Mouse (Mus musculus) forebrain, embryonic 11.5 days (tissue): ENCODE measurements around the gene Tns2. TPM values are rescaled to one million over a fixed set of nuclear protein-coding genes. Genes with fewer than 3 reads are reported as not detected.

Experiments used
- ATAC-seq: fragments of 200-750 bp; cut with Nextera tagmentation; replicated peaks from 2 replicates; pipeline ENCODE4 v1.8.0; 2017; ENCODE audit warnings: moderate TSS enrichment; ENCODE audit not compliant: low FRiP score
- DNase-seq: peaks from one replicate; pipeline ENCODE4 v3.0.0-alpha.2; 2017; ENCODE audit warnings: low spot score
- H3K27ac ChIP-seq: fragments of 300-500 bp; sonication (generic); 2 replicates; pipeline ENCODE4 v1.5.1; 2014; ENCODE audit warnings: low read depth, low read length
- H3K27me3 ChIP-seq: fragments of 300-500 bp; sonication (generic); 2 replicates; pipeline ENCODE4 v1.6.1; 2014; ENCODE audit warnings: mild to moderate bottlenecking, low read length, mixed read lengths; ENCODE audit not compliant: control insufficient read depth, insufficient read depth
- H3K36me3 ChIP-seq: fragments of 300-500 bp; sonication (generic); 2 replicates; pipeline ENCODE4 v1.6.1; 2014; ENCODE audit warnings: mild to moderate bottlenecking, low read length, moderate library complexity, mixed read lengths; ENCODE audit not compliant: control insufficient read depth, insufficient read depth
- H3K4me1 ChIP-seq: fragments of 300-500 bp; sonication (generic); replicated peaks from 2 replicates; pipeline ENCODE4 v1.6.1; 2014; ENCODE audit warnings: low read length, mixed read lengths; ENCODE audit not compliant: control insufficient read depth, insufficient read depth
- H3K4me2 ChIP-seq: fragments of 300-500 bp; sonication (generic); 2 replicates; pipeline ENCODE4 v1.6.1; 2014; ENCODE audit warnings: low read depth, mild to moderate bottlenecking, low read length, moderate library complexity, mixed read lengths; ENCODE audit not compliant: severe bottlenecking
- H3K4me3 ChIP-seq: fragments of 300-500 bp; sonication (generic); 2 replicates; pipeline ENCODE4 v1.5.1; 2014; ENCODE audit warnings: low read depth, low read length
- H3K9ac ChIP-seq: fragments of 300-500 bp; sonication (generic); 2 replicates; pipeline ENCODE4 v1.6.1; 2014; ENCODE audit warnings: low read length
- H3K9me3 ChIP-seq: fragments of 300-500 bp; sonication (generic); 2 replicates; pipeline ENCODE4 v1.6.1; 2016; ENCODE audit warnings: low read length, mixed read lengths; ENCODE audit not compliant: control insufficient read depth
- WGBS: fragments of 180-500 bp; shearing (Covaris S2); extraction: QIAGEN DNeasy Blood & Tissue Kit; methylation state at CpG from one replicate; pipeline ENCODE4 v1.1.7; 2014; 5-methylcytosine and 5-hydroxymethylcytosine counted together
- polyA plus RNA-seq: library from polyadenylated mRNA; unstranded; fragments of >200 nt; fragmentation: Nextera tagmentation; extraction: Ambion mirVana; gene quantifications from 2 replicates; pipeline ENCODE4 v1.2.1, GENCODE M21; 2014

Tns2 gene
- polyA plus RNA-seq, 1 experiment from 2014 or later = 10.5 TPM

DNA sequence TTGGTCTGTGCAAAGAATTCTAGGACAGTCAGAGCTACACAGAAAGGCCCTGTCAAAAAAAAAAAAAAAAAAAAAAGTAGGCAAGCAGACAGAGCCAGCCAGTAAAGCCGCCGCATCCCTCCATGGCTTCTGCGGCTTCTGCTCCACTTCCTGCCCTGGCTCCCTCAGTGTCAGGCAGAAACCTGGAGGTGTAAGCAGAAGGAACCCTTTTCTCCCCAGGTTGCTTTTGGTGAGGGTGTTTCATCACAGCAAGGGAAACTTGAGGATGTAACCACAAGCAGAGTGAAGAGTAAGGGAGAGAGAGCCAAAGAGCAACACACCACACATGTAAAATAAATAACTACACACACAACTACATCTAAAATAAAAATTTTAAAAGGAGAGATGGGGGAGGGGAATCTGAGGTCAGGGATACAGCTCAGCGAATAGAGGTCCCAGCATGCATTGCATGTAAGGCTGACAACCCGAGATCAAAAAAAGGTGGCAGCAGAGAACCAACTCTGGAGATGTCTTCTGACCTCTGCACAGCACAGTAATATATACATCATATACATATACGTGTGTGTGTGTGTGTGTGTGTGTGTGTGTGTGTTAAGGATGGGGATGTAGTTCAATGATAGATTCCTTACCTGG, 65.4 kb downstream of the Tns2 start:
- no peak for DNase-seq
- H3K27ac ChIP-seq = no peak overlapping the region
- no peaks in the 10 kb centered on the region for H3K27me3 ChIP-seq
- H3K4me1 ChIP-seq = no peaks in the 10 kb centered on the region
- no peak for ATAC-seq
- no peak overlapping the region for H3K4me3 ChIP-seq
- no peaks in the 10 kb centered on the region for H3K9me3 ChIP-seq
- H3K36me3 ChIP-seq = no peaks in the 10 kb centered on the region
- WGBS = 59% methylated on average over 6 of the region's 6 CpGs
- no peak overlapping the region for H3K4me2 ChIP-seq
- no peak overlapping the region for H3K9ac ChIP-seq

Other genes starting within 250 kb of the Tns2 start
- 2.6 TPM in 2 replicates for gene Krt1, start 249.6 kb upstream of the Tns2 start, polyA plus RNA-seq
- gene Krt77, start 230.7 kb upstream of the Tns2 start, polyA plus RNA-seq = not detected in 2 replicates
- gene Krt76, start 207.5 kb upstream of the Tns2 start, polyA plus RNA-seq = not detected in 2 replicates
- gene Krt4, start 175.7 kb upstream of the Tns2 start, polyA plus RNA-seq = not detected in 2 replicates
- 0.12 TPM in 1 of 2 replicates, not detected in the other for gene Krt79, start 160.1 kb upstream of the Tns2 start, polyA plus RNA-seq
- not detected in 2 replicates for gene Krt78, start 146.1 kb upstream of the Tns2 start, polyA plus RNA-seq
- gene Krt8, start 95.9 kb upstream of the Tns2 start, polyA plus RNA-seq = 16.2 and 19.2 TPM in 2 replicates
- gene Krt18, start 72.2 kb upstream of the Tns2 start, polyA plus RNA-seq = 12.0 and 13.6 TPM in 2 replicates
- 122 and 129 TPM in 2 replicates for gene Eif4b, start 26.6 kb upstream of the Tns2 start, polyA plus RNA-seq
- 12.0 and 12.1 TPM in 2 replicates for gene Spryd3, start 35.8 kb downstream of the Tns2 start, polyA plus RNA-seq
- gene Igfbp6, start 43.9 kb downstream of the Tns2 start, polyA plus RNA-seq = 0.33 TPM in 1 of 2 replicates, not detected in the other
- not detected in 2 replicates for gene Soat2, start 50.1 kb downstream of the Tns2 start, polyA plus RNA-seq
- gene Zfp740, start 102.8 kb downstream of the Tns2 start, polyA plus RNA-seq = 79.8 and 80.7 TPM in 2 replicates
- gene Csad, start 104.3 kb downstream of the Tns2 start, polyA plus RNA-seq = 38.2 and 39.2 TPM in 2 replicates
- 0.76 and 1.1 TPM in 2 replicates for gene Itgb7, start 131.5 kb downstream of the Tns2 start, polyA plus RNA-seq
- 19.3 and 19.7 TPM in 2 replicates for gene Rarg, start 157.1 kb downstream of the Tns2 start, polyA plus RNA-seq
- 0.21 and 0.48 TPM in 2 replicates for gene Gm9918, start 170.2 kb downstream of the Tns2 start, polyA plus RNA-seq
- gene Mfsd5, start 179.0 kb downstream of the Tns2 start, polyA plus RNA-seq = 55.6 and 64.7 TPM in 2 replicates
- 58.3 and 60.3 TPM in 2 replicates for gene Espl1, start 195.9 kb downstream of the Tns2 start, polyA plus RNA-seq
- gene Pfdn5, start 225.7 kb downstream of the Tns2 start, polyA plus RNA-seq = 357 and 374 TPM in 2 replicates
- gene Myg1, start 231.3 kb downstream of the Tns2 start, polyA plus RNA-seq = 113 and 124 TPM in 2 replicates